Mouse (Mus musculus) liver, embryonic 15.5 days (tissue): ENCODE measurements around the gene Cdc42bpg. TPM values are rescaled to one million over a fixed set of nuclear protein-coding genes. Genes with fewer than 3 reads are reported as not detected.
"Not testable (repeated sequence)": the region's sequence is repeated elsewhere in the genome, so short reads cannot be mapped to it uniquely, and the experiment has no call there.

Experiments used
- ATAC-seq: fragments of 200-750 bp; cut with Nextera tagmentation; 2 replicates; pipeline ENCODE4 v1.8.0; 2017; ENCODE audit warnings: moderate number of reproducible peaks, mild to moderate bottlenecking, moderate library complexity; ENCODE audit not compliant: insufficient read depth
- H3K27ac ChIP-seq: fragments of 300-500 bp; sonication (generic); replicated peaks from 2 replicates; pipeline ENCODE4 v1.5.1; 2015; ENCODE audit warnings: mild to moderate bottlenecking, inconsistent platforms
- H3K27me3 ChIP-seq: fragments of 300-500 bp; sonication (generic); 2 replicates; pipeline ENCODE4 v1.6.1; 2015; ENCODE audit warnings: mild to moderate bottlenecking, inconsistent platforms
- H3K36me3 ChIP-seq: fragments of 300-500 bp; sonication (generic); replicated peaks from 2 replicates; pipeline ENCODE4 v1.6.1; 2015; ENCODE audit warnings: moderate library complexity, mild to moderate bottlenecking, inconsistent platforms
- H3K4me1 ChIP-seq: fragments of 300-500 bp; sonication (generic); replicated peaks from 2 replicates; pipeline ENCODE4 v1.6.1; 2015; ENCODE audit warnings: inconsistent platforms
- H3K4me2 ChIP-seq: fragments of 300-500 bp; sonication (generic); 2 replicates; pipeline ENCODE4 v1.6.1; 2015; ENCODE audit warnings: moderate library complexity, mild to moderate bottlenecking, inconsistent platforms
- H3K4me3 ChIP-seq: fragments of 300-500 bp; sonication (generic); replicated peaks from 2 replicates; pipeline ENCODE4 v1.5.1; 2015; ENCODE audit warnings: mild to moderate bottlenecking, inconsistent platforms
- H3K9ac ChIP-seq: fragments of 300-500 bp; sonication (generic); 2 replicates; pipeline ENCODE4 v1.6.1; 2015; ENCODE audit warnings: moderate library complexity, mild to moderate bottlenecking, inconsistent platforms
- H3K9me3 ChIP-seq: fragments of 300-500 bp; sonication (generic); replicated peaks from 2 replicates; pipeline ENCODE4 v1.6.1; 2016; ENCODE audit warnings: inconsistent platforms
- WGBS: fragments of 180-500 bp; shearing (Covaris S2); methylation state at CpG from one replicate; pipeline ENCODE4 v1.1.7; 2015; ENCODE audit warnings: mixed read lengths; ENCODE audit not compliant: insufficient replicate concordance; 5-methylcytosine and 5-hydroxymethylcytosine counted together
- polyA plus RNA-seq: library from polyadenylated mRNA; unstranded; fragments of >200 nt; fragmentation: Nextera tagmentation; extraction: Ambion mirVana; gene quantifications from 2 replicates; pipeline ENCODE4 v1.2.1, GENCODE M21; 2015

The Cdc42bpg gene
- polyA plus RNA-seq, 1 experiment from 2014 or later = 0.21 TPM

DNA sequence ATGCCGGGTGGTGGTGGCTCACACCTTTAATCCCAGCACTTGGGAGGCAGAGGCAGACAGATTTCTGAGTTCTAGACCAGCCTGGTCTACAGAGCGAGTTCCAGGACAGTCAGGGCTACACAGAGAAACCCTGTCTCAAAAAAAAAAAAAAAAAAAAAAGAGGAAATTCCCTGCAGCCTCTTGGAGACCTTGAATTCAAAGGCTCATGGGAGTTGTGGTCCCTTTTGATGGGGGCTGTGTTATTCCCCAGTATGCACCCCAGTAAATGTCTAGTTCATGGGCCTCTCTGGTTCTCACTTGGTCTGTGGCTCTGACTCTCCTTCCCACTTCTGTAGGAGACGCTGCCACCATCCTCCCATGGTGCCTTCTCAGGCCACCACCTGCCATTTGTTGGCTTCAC lies 5.5 kb downstream of the Cdc42bpg start:
- not testable (repeated sequence) for H3K9me3 ChIP-seq
- peaks cover 46% of the 10 kb centered on the region for H3K36me3 ChIP-seq

DNA sequence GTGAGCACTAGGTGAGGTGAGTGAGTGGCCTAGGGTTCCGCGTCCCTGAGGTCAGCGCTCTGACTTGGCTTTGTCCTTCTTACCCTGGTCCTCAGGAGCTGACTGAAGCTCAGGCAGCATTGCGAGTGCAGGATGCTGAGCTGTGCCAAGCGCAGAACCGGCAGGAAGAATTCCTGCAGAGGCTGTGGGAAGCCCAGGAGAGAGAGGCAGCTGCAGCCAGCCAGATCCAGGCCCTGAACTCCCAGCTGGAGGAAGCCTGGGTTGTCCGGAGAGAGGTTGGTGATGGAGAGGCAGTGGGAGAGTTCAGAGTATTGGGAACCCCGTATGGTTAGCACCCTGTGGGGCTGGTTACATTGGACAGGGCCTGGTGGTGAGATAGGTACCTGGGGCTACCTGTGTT lies 7.5 kb downstream of the Cdc42bpg start:
- no peak overlapping the region for H3K27ac ChIP-seq
- H3K36me3 ChIP-seq = peaks cover 51% of the 10 kb centered on the region
- no peak overlapping the region for H3K4me2 ChIP-seq
- WGBS = 81% methylated on average over 8 of the region's 8 CpGs
- no peak overlapping the region for H3K9ac ChIP-seq
- ATAC-seq = no peak
- 0 out of 2 replicates have a peak, but pooled peaks cover 3% of the 10 kb centered on the region for H3K4me1 ChIP-seq
- no peaks in the 10 kb centered on the region for H3K27me3 ChIP-seq
- no peak overlapping the region for H3K4me3 ChIP-seq
- no peaks in the 10 kb centered on the region for H3K9me3 ChIP-seq

More for the DNA sequence above, 5.5 kb downstream of the Cdc42bpg start:
- 71% methylated on average over 3 of the region's 3 CpGs for WGBS
- not testable (repeated sequence) for H3K4me2 ChIP-seq, H3K27ac ChIP-seq, H3K27me3 ChIP-seq, ATAC-seq, H3K9ac ChIP-seq, H3K4me3 ChIP-seq
- peaks cover 23% of the 10 kb centered on the region for H3K4me1 ChIP-seq

DNA sequence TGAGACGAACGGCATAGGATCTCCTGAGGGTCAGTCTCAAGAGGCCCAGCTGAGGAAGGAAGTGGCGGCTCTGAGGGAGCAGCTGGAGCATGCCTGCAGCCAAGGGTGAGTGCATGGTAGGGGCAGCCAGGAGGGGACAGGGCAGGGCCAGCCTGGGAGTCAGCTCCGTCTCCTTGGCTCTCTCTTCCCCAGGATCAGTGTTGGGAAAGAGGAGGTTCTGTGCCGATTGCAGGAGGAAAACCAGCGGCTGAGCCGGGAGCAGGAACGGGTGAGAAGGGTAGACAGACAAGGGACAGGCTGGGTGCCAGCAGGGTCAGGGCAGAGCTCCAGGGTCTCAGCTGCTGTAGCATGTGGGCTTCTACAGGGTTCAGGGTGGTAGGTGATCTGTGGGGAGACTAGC lies 8.3 kb downstream of the Cdc42bpg start:
- no peak overlapping the region for H3K4me2 ChIP-seq
- H3K4me1 ChIP-seq = no peaks in the 10 kb centered on the region
- no peak overlapping the region for H3K27ac ChIP-seq
- H3K9me3 ChIP-seq = no peaks in the 10 kb centered on the region
- no peaks in the 10 kb centered on the region for H3K27me3 ChIP-seq
- WGBS = 70% methylated on average over 8 of the region's 8 CpGs
- H3K36me3 ChIP-seq = peaks cover 54% of the 10 kb centered on the region
- ATAC-seq = no peak
- H3K9ac ChIP-seq = no peak overlapping the region
- H3K4me3 ChIP-seq = no peak overlapping the region

DNA sequence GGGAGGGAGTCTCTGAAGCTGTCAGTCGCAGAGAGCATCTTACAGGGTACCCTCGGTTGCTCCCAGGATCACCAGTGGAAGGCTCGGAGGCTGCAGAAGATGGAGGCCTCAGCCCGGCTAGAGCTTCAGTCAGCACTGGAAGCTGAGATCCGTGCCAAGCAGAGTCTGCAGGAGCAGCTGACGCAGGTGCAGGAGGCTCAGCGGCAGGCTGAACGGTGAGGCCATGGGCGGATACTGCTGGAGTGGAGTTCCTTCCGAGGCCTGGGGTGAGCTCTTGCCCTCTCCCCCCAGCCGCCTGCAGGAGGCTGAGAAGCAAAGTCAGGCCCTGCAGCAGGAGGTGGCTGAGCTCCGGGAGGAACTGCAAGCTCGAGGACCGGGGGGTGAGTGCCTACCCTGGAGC lies 9.3 kb downstream of the Cdc42bpg start:
- peaks cover 48% of the 10 kb centered on the region for H3K36me3 ChIP-seq
- H3K4me1 ChIP-seq = no peaks in the 10 kb centered on the region
- 77% methylated on average over 14 of the region's 14 CpGs for WGBS
- no peak overlapping the region for H3K4me2 ChIP-seq
- H3K27ac ChIP-seq = no peak overlapping the region
- H3K9me3 ChIP-seq = no peaks in the 10 kb centered on the region
- no peak overlapping the region for H3K9ac ChIP-seq
- H3K27me3 ChIP-seq = no peaks in the 10 kb centered on the region
- ATAC-seq = no peak
- H3K4me3 ChIP-seq = no peak overlapping the region

DNA sequence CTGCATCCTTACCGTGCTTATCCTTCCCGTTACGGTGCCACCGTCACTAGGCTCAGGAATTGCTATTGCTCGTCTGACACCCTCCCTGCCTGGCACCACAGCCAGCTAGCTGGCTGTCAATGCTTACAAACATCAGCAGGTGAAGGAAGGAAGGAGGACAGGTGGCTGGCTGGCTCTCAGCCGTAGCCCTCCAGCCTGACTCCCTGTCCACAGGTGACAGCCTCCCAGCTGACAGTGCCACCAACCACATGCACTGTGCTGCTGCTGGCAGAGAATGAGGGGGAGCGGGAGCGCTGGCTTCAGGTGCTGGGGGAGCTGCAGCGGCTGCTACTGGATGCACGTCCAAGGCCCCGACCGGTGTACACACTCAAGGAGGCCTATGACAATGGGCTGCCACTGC lies 11.9 kb downstream of the Cdc42bpg start:
- H3K9ac ChIP-seq = no peak overlapping the region
- 84% methylated on average over 12 of the region's 12 CpGs for WGBS
- peaks cover 6% of the 10 kb centered on the region; the same call in 1 of the 2 replicates for H3K4me1 ChIP-seq
- no peak overlapping the region for H3K4me3 ChIP-seq
- no peak for ATAC-seq
- H3K27ac ChIP-seq = no peak overlapping the region
- H3K4me2 ChIP-seq = no peak overlapping the region
- H3K9me3 ChIP-seq = no peaks in the 10 kb centered on the region
- H3K36me3 ChIP-seq = peaks cover 34% of the 10 kb centered on the region
- no peaks in the 10 kb centered on the region for H3K27me3 ChIP-seq

DNA sequence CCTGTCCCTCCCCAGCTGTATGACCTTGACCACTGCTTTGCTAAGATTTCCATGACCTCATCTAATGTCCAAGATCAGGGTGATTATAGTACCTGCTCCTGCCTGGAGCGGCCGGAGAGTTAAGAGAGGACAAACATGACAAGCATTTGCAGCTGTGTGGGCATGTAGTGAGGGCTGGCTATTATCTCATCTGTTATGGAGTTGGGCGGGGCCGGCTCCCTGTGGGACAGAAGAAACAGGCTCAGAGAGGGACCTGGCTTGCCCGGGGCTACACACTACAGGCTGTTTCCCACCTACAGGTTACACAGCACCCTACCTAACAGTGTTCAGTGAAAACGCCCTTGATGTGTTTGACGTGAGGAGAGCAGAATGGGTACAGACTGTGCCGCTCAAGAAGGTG lies 15.1 kb downstream of the Cdc42bpg start:
- Histone ChIP-seq H3K9me3 (no peaks in the 10 kb centered on the region), H3K36me3 (peaks cover 14% of the 10 kb centered on the region; the same call in 1 of the 2 replicates), H3K4me3 (no peak overlapping the region), H3K27me3 (no peaks in the 10 kb centered on the region), H3K27ac (no peak overlapping the region), H3K4me2 (no peak overlapping the region), H3K9ac (no peak overlapping the region), H3K4me1 (peaks cover 6% of the 10 kb centered on the region; the same call in 1 of the 2 replicates)
- WGBS = 57% methylated on average over 8 of the region's 8 CpGs
- ATAC-seq = no peak

DNA sequence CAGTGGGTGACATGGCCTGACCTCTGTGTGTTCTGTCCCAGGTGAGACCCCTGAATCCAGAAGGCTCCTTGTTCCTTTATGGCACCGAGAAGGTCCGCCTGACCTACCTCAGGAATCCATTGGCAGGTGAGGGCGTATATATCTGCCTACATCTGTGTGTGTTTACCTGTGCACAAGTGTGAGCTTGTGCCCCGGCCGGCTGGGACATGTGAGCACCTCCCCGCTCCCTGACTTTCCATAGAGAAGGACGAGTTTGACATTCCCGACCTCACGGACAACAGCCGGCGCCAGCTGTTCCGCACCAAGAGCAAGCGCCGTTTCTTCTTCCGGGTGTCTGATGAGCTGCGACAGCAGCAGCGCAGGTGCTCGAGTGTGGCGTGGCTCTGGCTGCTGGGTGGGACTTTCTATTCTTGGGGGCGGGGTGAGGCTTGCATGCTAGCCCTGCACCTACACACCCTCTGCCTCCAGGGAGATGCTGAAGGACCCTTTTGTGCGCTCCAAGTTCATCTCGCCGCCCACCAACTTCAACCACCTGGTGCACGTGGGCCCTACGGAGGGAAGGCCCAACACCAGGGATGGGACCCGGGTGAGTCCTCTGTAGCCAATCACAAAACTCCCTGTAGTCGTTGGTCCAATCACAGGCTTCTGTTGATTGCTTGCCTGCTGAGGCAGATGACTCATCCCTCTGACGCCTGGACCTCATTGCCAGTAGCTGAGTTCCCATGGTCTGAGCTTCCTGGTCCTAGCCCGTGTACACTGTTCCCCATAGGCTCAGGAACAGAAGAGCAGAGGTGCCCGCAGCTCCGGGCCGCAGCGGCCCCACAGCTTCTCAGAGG lies 15.7 kb downstream of the Cdc42bpg start:
- Histone ChIP-seq H3K9me3 (no peaks in the 10 kb centered on the region), H3K4me2 (no peak overlapping the region), H3K27me3 (no peaks in the 10 kb centered on the region), H3K4me3 (no peak overlapping the region), H3K9ac (no peak overlapping the region), H3K27ac (no peak overlapping the region), H3K4me1 (peaks cover 6% of the 10 kb centered on the region; the same call in 1 of the 2 replicates), H3K36me3 (peaks cover 14% of the 10 kb centered on the region; the same call in 1 of the 2 replicates)
- WGBS = 78% methylated on average over 33 of the region's 33 CpGs
- no peak for ATAC-seq

DNA sequence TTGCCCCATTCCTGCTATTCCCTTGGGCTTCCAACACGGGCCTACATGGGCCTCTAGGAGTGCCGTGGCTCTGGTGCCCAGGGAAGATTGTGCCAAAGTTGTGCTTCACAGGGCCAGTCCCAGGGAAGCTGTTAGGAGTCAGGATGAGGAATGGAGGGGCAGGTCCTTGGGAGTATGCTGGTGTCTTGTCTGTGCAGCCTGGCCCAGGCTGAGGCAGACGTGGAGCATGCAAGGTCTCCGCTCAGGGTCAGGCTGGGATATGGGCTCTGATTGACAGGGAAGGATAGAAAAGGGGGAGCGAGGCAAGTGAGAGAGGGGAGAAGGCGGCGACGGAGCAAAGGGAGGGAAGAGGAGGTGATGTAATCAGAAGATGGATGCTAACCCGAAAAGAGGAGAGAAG lies 18.5 kb downstream of the Cdc42bpg start:
- Histone ChIP-seq H3K4me2 (no peak overlapping the region), H3K4me1 (peaks cover 6% of the 10 kb centered on the region; the same call in 1 of the 2 replicates), H3K36me3 (0 out of 2 replicates have a peak, but pooled peaks cover 5% of the 10 kb centered on the region), H3K27me3 (no peaks in the 10 kb centered on the region), H3K4me3 (no peak overlapping the region), H3K27ac (no peak overlapping the region), H3K9ac (no peak overlapping the region), H3K9me3 (no peaks in the 10 kb centered on the region)
- 78% methylated on average over 9 of the region's 9 CpGs for WGBS
- ATAC-seq = no peak

DNA sequence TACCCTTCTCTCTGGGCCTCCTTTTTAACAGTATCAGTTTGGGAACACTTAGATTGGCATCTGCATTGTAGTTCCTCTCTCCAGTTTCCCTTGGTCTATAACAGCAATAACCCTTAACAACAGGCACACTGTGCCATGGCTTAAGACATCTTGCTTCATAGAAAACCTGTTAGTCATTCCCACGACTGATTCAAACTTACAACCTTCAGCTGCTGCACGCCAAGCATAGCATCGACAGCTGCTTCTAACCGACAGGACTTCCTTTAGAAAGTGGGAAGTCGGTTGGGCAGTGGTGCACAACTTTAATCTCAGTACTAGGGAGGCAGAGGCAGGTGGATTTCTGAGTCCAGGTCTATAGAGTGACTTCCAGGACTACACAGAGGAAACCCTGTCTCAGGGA lies 24.9 kb downstream of the Cdc42bpg start:
- no peak overlapping the region; the same call in 1 of the 2 replicates for H3K9ac ChIP-seq
- 12% methylated on average over 5 of the region's 5 CpGs for WGBS
- H3K4me2 ChIP-seq = peak overlapping the region; percentile 60

DNA sequence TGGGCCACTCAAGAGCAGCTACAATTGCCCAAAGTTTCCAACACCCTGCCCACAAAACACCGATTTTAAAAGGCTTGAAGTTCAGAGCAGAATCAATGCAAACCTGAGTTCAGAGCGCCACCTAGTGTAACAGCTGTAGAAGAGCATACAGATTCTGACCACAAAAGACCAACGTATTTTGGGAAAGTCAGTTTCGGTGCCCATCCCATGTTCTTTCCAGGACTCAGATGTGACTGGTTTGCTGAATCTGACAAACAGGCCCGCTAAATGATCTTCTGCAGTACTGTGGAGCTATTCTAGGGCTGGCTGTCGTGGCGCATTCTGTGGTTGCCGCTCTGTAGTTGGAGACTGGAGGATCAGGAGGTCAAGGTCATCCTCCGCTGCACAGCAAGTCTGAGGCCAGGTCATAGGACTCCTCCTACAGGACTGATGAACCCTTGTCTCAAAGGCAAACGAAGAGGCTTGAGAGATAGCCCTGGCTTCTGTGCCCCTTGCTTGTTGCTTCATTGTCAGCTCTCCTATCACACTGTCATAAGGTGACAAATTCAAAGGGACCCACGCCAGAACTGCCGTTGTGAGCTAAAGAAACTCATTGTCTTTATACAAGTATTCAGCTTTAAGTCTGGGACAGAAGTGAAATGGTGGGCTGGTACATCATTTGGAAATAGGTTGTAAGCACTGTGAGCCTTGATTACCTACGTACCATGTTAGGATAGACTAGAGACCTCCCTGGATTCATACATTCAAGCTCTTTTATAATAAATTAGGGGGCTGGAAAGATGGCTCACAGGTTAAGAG lies 25.7 kb downstream of the Cdc42bpg start:
- Histone ChIP-seq H3K4me2 (peak overlapping the region; percentile 60), H3K27ac (no peak overlapping the region), H3K9me3 (no peaks in the 10 kb centered on the region), H3K27me3 (no peaks in the 10 kb centered on the region), H3K36me3 (peaks cover 3% of the 10 kb centered on the region; the same call in 1 of the 2 replicates), H3K9ac (peak overlapping the region; percentile 41; the same call in 1 of the 2 replicates), H3K4me1 (peaks cover 47% of the 10 kb centered on the region), H3K4me3 (peak overlapping the region; percentile 18)
- WGBS = 25% methylated on average over 13 of the region's 13 CpGs
- ATAC-seq = no peak

More for the DNA sequence above, 24.9 kb downstream of the Cdc42bpg start:
- Histone ChIP-seq H3K27ac (no peak overlapping the region), H3K4me3 (peak overlapping the region; percentile 18), H3K9me3 (no peaks in the 10 kb centered on the region), H3K4me1 (peaks cover 39% of the 10 kb centered on the region), H3K36me3 (no peaks in the 10 kb centered on the region), H3K27me3 (no peaks in the 10 kb centered on the region)
- no peak for ATAC-seq
